Comparison of ENCODE assay signal across 16 mouse cellular contexts in the genomic region with DNA sequence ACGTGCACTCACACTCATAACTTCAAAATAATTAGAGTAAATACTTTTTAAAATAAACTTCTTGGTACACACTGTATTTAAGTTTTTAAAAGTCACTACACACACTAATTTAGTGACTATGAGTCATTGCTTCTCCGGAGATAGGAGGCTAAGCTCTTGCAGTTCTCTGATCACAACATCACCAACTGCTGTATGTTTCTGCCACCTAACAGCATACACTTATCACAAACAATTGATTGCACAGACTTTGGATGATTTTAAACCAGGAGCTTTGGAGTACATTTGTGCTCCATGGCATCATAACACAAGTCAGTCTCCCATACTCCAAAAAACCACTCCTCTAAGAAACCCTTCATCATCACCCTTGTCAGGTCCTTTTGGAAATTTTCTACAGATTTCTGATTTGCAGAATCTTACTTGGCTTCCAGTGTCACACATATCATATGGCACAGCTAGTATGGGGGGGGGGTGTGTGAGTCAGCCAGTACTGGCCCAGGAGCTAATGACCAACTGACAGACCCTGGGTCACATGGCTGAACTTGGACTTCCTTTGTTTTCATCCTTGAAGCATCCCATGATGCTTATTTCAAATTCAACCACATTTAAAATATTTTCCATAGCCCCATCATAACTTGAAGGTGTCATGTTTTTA.
"Had no signal": no experiment of that assay in that cellular context is flagged by ENCODE, and none has a peak within 500 bp of the region (broad histone marks: within the 10 kb centered on the region; RNA-seq: fewer than 3 reads in every experiment).

No protein-coding gene starts in this region.

- H3K9ac ChIP-seq: liver, embryonic 13.5 days; liver, embryonic 15.5 days; liver, postnatal 0 days; midbrain, embryonic 13.5 days; midbrain, embryonic 15.5 days; neural tube, embryonic 12.5 days had no signal

- ATAC-seq: liver, postnatal 0 days; midbrain, embryonic 13.5 days; midbrain, embryonic 15.5 days had no signal

- H3K27me3 ChIP-seq: liver, embryonic 13.5 days; liver, embryonic 15.5 days; midbrain, embryonic 15.5 days; neural tube, embryonic 12.5 days had no signal

- H3K4me1 ChIP-seq: megakaryocyte, embryonic 14.5 days; midbrain, embryonic 13.5 days; midbrain, embryonic 15.5 days; neural tube, embryonic 12.5 days had no signal

- H3K4me2 ChIP-seq: liver, embryonic 11.5 days; liver, embryonic 13.5 days; liver, embryonic 15.5 days; midbrain, embryonic 11.5 days; midbrain, embryonic 13.5 days; midbrain, embryonic 15.5 days; neural tube, embryonic 12.5 days had no signal

- H3K9me3 ChIP-seq: liver, embryonic 13.5 days; liver, embryonic 15.5 days; megakaryocyte, embryonic 14.5 days; midbrain, embryonic 13.5 days; midbrain, embryonic 15.5 days; neural tube, embryonic 12.5 days had no signal

- H3K4me3 ChIP-seq: liver, embryonic 13.5 days; liver, embryonic 15.5 days; megakaryocyte, embryonic 14.5 days; midbrain, embryonic 13.5 days; midbrain, embryonic 15.5 days; neural tube, embryonic 12.5 days had no signal

- H3K27ac ChIP-seq: liver, embryonic 13.5 days; liver, embryonic 15.5 days; macrophage; midbrain, embryonic 13.5 days; midbrain, embryonic 15.5 days; neural tube, embryonic 12.5 days had no signal

- H3K36me3 ChIP-seq: liver, embryonic 13.5 days; liver, embryonic 15.5 days; midbrain, embryonic 13.5 days; midbrain, embryonic 15.5 days; neural tube, embryonic 12.5 days had no signal

- DNase-seq: liver; liver, embryonic 13.5 days; liver, postnatal 0 days; lung, postnatal 14 days; right cerebral cortex, postnatal 14 days; thymus, adult 18-20 months; thymus, postnatal 14 days; thymus, postnatal 36 days had no signal
